Mouse (Mus musculus) adrenal gland (tissue): Measurements from ENCODE around the gene Vipr1.
"Not testable (repeated sequence)": the region's sequence is repeated elsewhere in the genome, so short reads cannot be mapped to it uniquely, and the experiment has no call there.

ENCODE experiments used
- intact Hi-C: fragments of 180-260 bp; cut with DNase I; formaldehyde crosslinking; loops from one replicate; pipeline ENCODE4 v1.15.1; 2025
- long read RNA-seq, 2 experiments: library from polyadenylated mRNA; unstranded; transcript quantifications; one replicate each; pipeline ENCODE4 v2.0.0; 2020; ENCODE audit warnings: borderline replicate concordance in 1 of 2; ENCODE audit not compliant: insufficient replicate concordance in 1 of 2

Vipr1 gene
- long read RNA-seq, experiment 1 = 0 reads
- long read RNA-seq, experiment 2, partial matches to known transcripts = 0 of 1 reads
- long read RNA-seq, experiment 2, other reads (novel, unspliced or antisense) = 1 of 1 reads

GRCm38 (mm10) chr9:121642401-121643181 lies at the start of gene Vipr1:
TSS of gene Vipr1 (plus strand) at chr9:121642716.
- intact Hi-C loops = no loop called here

- intact Hi-C loops = no loop called here
Measured at GRCm38 (mm10) chr9:121592948-121593550, 49.5 kb upstream of the Vipr1 start.

- intact Hi-C loops = not testable (repeated sequence)
Measured at GRCm38 (mm10) chr9:121593768-121594167, 48.7 kb upstream of the Vipr1 start.

GRCm38 (mm10) chr9:121594771-121595170 lies 47.7 kb upstream of the Vipr1 start:
- intact Hi-C loops = no loop called here

GRCm38 (mm10) chr9:121598106-121598505 lies 44.4 kb upstream of the Vipr1 start:
- intact Hi-C loops = no loop called here

GRCm38 (mm10) chr9:121599551-121599950 lies 43.0 kb upstream of the Vipr1 start:
- intact Hi-C loops = no loop called here

GRCm38 (mm10) chr9:121600201-121600860 lies 42.2 kb upstream of the Vipr1 start:
- intact Hi-C loops = no loop called here

- intact Hi-C loops = no loop called here
Measured at GRCm38 (mm10) chr9:121600861-121601427, 41.6 kb upstream of the Vipr1 start.

GRCm38 (mm10) chr9:121602381-121602780 lies 40.1 kb upstream of the Vipr1 start:
- intact Hi-C loops = no loop called here

GRCm38 (mm10) chr9:121605414-121606278 lies 36.9 kb upstream of the Vipr1 start:
- intact Hi-C loops = loop anchor here (1.0 to 5.0 kb wide), 2 partner anchors 126 to 223 kb away; no protein-coding TSS in a partner anchor

- intact Hi-C loops = loop anchor here (5.0 kb wide), 1 partner anchor 224 kb away; no protein-coding TSS in a partner anchor
Measured at GRCm38 (mm10) chr9:121606498-121607096, 35.9 kb upstream of the Vipr1 start.

- intact Hi-C loops = loop anchor here (5.0 kb wide), 1 partner anchor 227 kb away; no protein-coding TSS in a partner anchor
Measured at GRCm38 (mm10) chr9:121609381-121609780, 33.1 kb upstream of the Vipr1 start.

- intact Hi-C loops = no loop called here
Measured at GRCm38 (mm10) chr9:121613192-121613591, 29.3 kb upstream of the Vipr1 start.

- intact Hi-C loops = no loop called here
Measured at GRCm38 (mm10) chr9:121614241-121614757, 28.2 kb upstream of the Vipr1 start.

GRCm38 (mm10) chr9:121616471-121616870 lies 26.0 kb upstream of the Vipr1 start:
- intact Hi-C loops = no loop called here

- intact Hi-C loops = no loop called here
Measured at GRCm38 (mm10) chr9:121619441-121619840, 23.1 kb upstream of the Vipr1 start.

- intact Hi-C loops = no loop called here
Measured at GRCm38 (mm10) chr9:121623235-121623634, 19.3 kb upstream of the Vipr1 start.

- intact Hi-C loops = no loop called here
Measured at GRCm38 (mm10) chr9:121624920-121625319, 17.6 kb upstream of the Vipr1 start.

GRCm38 (mm10) chr9:121630627-121631026 lies 11.9 kb upstream of the Vipr1 start:
- intact Hi-C loops = no loop called here

GRCm38 (mm10) chr9:121631946-121632345 lies 10.6 kb upstream of the Vipr1 start:
- intact Hi-C loops = no loop called here
